Mouse (Mus musculus) frontal cortex, postnatal 25 days (tissue): ENCODE data around the gene Rab5c.

Source experiments
- DNase-seq, 2 experiments: peaks; one replicate each; pipeline ENCODE4 v3.0.0; 2022; ENCODE audit warnings: low spot score in 2 of 2

Gene Rab5c

GRCm38 (mm10) chr11:100738066-100738604 is at the start of gene Rab5c:
Rab5c (minus strand) TSS chr11:100738215.
- DNase-seq, result peak; percentile 94 to 97

- no peak for DNase-seq
Observed at GRCm38 (mm10) chr11:100785774-100786173, 47.8 kb upstream of the Rab5c start.

GRCm38 (mm10) chr11:100784286-100784685 is 46.3 kb upstream of the Rab5c start:
- no peak for DNase-seq

- DNase-seq, result no peak
Observed at GRCm38 (mm10) chr11:100782568-100782967, 44.6 kb upstream of the Rab5c start.

GRCm38 (mm10) chr11:100781763-100782475 is 43.9 kb upstream of the Rab5c start:
- DNase-seq, result no peak

- DNase-seq, result no peak
Observed at GRCm38 (mm10) chr11:100780247-100780646, 42.2 kb upstream of the Rab5c start.

- DNase-seq, result no peak
Observed at GRCm38 (mm10) chr11:100778069-100778468, 40.1 kb upstream of the Rab5c start.

GRCm38 (mm10) chr11:100775921-100776320 is 37.9 kb upstream of the Rab5c start:
- DNase-seq, result no peak

GRCm38 (mm10) chr11:100774261-100774660 is 36.2 kb upstream of the Rab5c start:
- no peak for DNase-seq

GRCm38 (mm10) chr11:100770646-100771408 is 32.8 kb upstream of the Rab5c start, which contains the start of gene Ghdc:
Ghdc (minus strand) TSS chr11:100770957.
- DNase-seq, result peak; percentile 51 to 69

- no peak for DNase-seq
Observed at GRCm38 (mm10) chr11:100769980-100770379, 32.0 kb upstream of the Rab5c start.

GRCm38 (mm10) chr11:100767871-100768270 is 29.9 kb upstream of the Rab5c start:
- no peak for DNase-seq

- no peak for DNase-seq
Observed at GRCm38 (mm10) chr11:100766726-100767125, 28.7 kb upstream of the Rab5c start.

- no peak for DNase-seq
Observed at GRCm38 (mm10) chr11:100762831-100763230, 24.8 kb upstream of the Rab5c start, which contains the start of gene Hcrt. Hcrt (minus strand) TSS chr11:100762931.

GRCm38 (mm10) chr11:100761547-100762045 is 23.6 kb upstream of the Rab5c start:
- DNase-seq, result peak; percentile 85 to 86

GRCm38 (mm10) chr11:100759611-100760233 is 21.7 kb upstream of the Rab5c start, which contains the start of gene Kcnh4:
Kcnh4 (minus strand) TSS chr11:100759942.
- peak; percentile 65 to 83 for DNase-seq

GRCm38 (mm10) chr11:100758707-100759610 is 20.9 kb upstream of the Rab5c start:
- no peak for DNase-seq

- DNase-seq, result no peak
Observed at GRCm38 (mm10) chr11:100757566-100757965, 19.6 kb upstream of the Rab5c start.

- no peak for DNase-seq
Observed at GRCm38 (mm10) chr11:100756476-100756875, 18.5 kb upstream of the Rab5c start.

GRCm38 (mm10) chr11:100754693-100755057 is 16.7 kb upstream of the Rab5c start:
- peak in 1 of 2 experiments; percentile 42 for DNase-seq
